Mouse (Mus musculus): ENCODE results near the gene Lrrc75a. TPM values are rescaled to one million over a fixed set of nuclear protein-coding genes. Genes with fewer than 3 reads are reported as not detected.

The Lrrc75a gene
- total RNA-seq (2012; rRNA removed) (6.0 and 7.0 TPM in 2 replicates), polyA plus RNA-seq (2012; ENCODE audit: insufficient read depth in 1 of 2, insufficient read length in 2 of 2, low read depth in 1 of 2, low replicate concordance in 2 of 2, missing spikeins in 1 of 2) (1 to 10 TPM in 1 of 2 experiments, not detected in 1; 8.9 TPM)

GRCm38 (mm10) chr11:62647661-62648590, at the start of gene Lrrc75a:
Lrrc75a (minus strand) TSS chr11:62648523.
- H3K27me3 ChIP-seq (ENCODE audit: control insufficient read depth in 1 of 2, insufficient read depth in 2 of 2, low read length in 2 of 2), result no peaks in the 10 kb centered on the region
- no peaks in the 10 kb centered on the region for H3K9me3 ChIP-seq (replicated peaks; ENCODE audit: insufficient read depth, low read length)
- H3K36me3 ChIP-seq (ENCODE audit: control insufficient read depth in 1 of 2, insufficient read depth in 2 of 2, low read length in 2 of 2), result peaks cover 0 to 28% of the 10 kb centered on the region in 2 experiments; a peak in 3 of 4 replicates
- peak; percentile 79 for DNase-seq (ENCODE audit: low read depth, low spot score)
- peaks cover 9% of the 10 kb centered on the region for H3K79me2 ChIP-seq (ENCODE audit: control insufficient read depth, insufficient read depth, low read length, poor library complexity)
- 0 out of 2 replicates have a peak, but pooled peaks have one; percentile 38 for TF ChIP-seq GATA1 (IDR thresholded peaks at IDR 0.05; ENCODE audit: low read depth, low read length)
- TF ChIP-seq ZC3H11A (IDR thresholded peaks at IDR 0.05; ENCODE audit: low read depth, low read length), result no peak
- TF ChIP-seq EP300 (IDR thresholded peaks at IDR 0.05; ENCODE audit: low read depth in 1 of 2, low read length in 2 of 2), result peak in 1 of 2 experiments; percentile 54; a peak in 2 of 4 replicates
- 0 out of 2 replicates have a peak, but pooled peaks have one; percentile 13 for TF ChIP-seq USF1 (IDR thresholded peaks at IDR 0.05; ENCODE audit: low read depth, low read length)
- 0 out of 2 replicates have a peak, but pooled peaks have one; percentile 13 for TF ChIP-seq ZMIZ1 (IDR thresholded peaks at IDR 0.05; ENCODE audit: low read depth, low read length)
- no peak for TF ChIP-seq MYB (IDR thresholded peaks at IDR 0.05; ENCODE audit: low read depth, low read length)
- no peak; the same call in 1 of the 2 replicates for TF ChIP-seq MXI1 (IDR thresholded peaks at IDR 0.05; ENCODE audit: low read depth, low read length)
- TF ChIP-seq CHD2 (IDR thresholded peaks at IDR 0.05; ENCODE audit: low read length), result no peak
- TF ChIP-seq POLR2A (IDR thresholded peaks at IDR 0.05; ENCODE audit: control insufficient read depth in 1 of 2, insufficient read depth in 1 of 2, low read depth in 1 of 2, low read length in 2 of 2, poor library complexity in 1 of 2), result no peak
- no peak for TF ChIP-seq TCF12 (IDR thresholded peaks at IDR 0.05; ENCODE audit: low read depth, low read length)
- no peak for TF ChIP-seq HCFC1 (IDR thresholded peaks at IDR 0.05; ENCODE audit: low read depth, low read length)
- TF ChIP-seq NRF1 (IDR thresholded peaks at IDR 0.05; ENCODE audit: insufficient read depth, low read depth, low read length, poor library complexity, severe bottlenecking), result 0 out of 2 replicates have a peak, but pooled peaks have one; percentile 15
- TF ChIP-seq ZKSCAN1 (IDR thresholded peaks at IDR 0.05; ENCODE audit: low read depth, low read length), result no peak
- 0 out of 2 replicates have a peak, but pooled peaks have one; percentile 13 for TF ChIP-seq TBP (IDR thresholded peaks at IDR 0.05; ENCODE audit: low read depth, low read length)
- peak; percentile 22 for TF ChIP-seq NELFE (IDR thresholded peaks at IDR 0.05; ENCODE audit: low read depth, low read length)
- 0 out of 2 replicates have a peak, but pooled peaks have one; percentile 15 for TF ChIP-seq MYC (IDR thresholded peaks at IDR 0.05; ENCODE audit: low read depth, low read length)
- TF ChIP-seq ZNF384 (IDR thresholded peaks at IDR 0.05; ENCODE audit: low read depth, low read length), result no peak
- no peak for TF ChIP-seq UBTF (IDR thresholded peaks at IDR 0.05; ENCODE audit: borderline replicate concordance, insufficient read depth, low read depth, low read length)
- peak; percentile 38; the same call in 1 of the 2 replicates for TF ChIP-seq TAL1 (IDR thresholded peaks at IDR 0.05; ENCODE audit: low read length)
- no peak for TF ChIP-seq E2F4 (IDR thresholded peaks at IDR 0.05; ENCODE audit: borderline replicate concordance, low read depth, low read length)
- H3K27ac ChIP-seq (ENCODE audit: control insufficient read depth, low read depth, low read length), result peak within 1 kb of the TSS; percentile 75
- H3K9ac ChIP-seq (ENCODE audit: control insufficient read depth, low read depth, low read length, poor library complexity, severe bottlenecking), result peak within 1 kb of the TSS; percentile 75
- peaks cover 20 to 37% of the 10 kb centered on the region in 2 experiments for H3K4me1 ChIP-seq (ENCODE audit: control insufficient read depth in 1 of 2, insufficient read depth in 2 of 2, low read length in 2 of 2)
- peak within 1 kb of the TSS; percentile 72 to 94 for H3K4me3 ChIP-seq (ENCODE audit: control insufficient read depth in 1 of 2, insufficient read depth in 1 of 2, low read depth in 2 of 2, low read length in 2 of 2)
